Comparison of ENCODE assay signal across 13 mouse cellular contexts in the genomic region with DNA sequence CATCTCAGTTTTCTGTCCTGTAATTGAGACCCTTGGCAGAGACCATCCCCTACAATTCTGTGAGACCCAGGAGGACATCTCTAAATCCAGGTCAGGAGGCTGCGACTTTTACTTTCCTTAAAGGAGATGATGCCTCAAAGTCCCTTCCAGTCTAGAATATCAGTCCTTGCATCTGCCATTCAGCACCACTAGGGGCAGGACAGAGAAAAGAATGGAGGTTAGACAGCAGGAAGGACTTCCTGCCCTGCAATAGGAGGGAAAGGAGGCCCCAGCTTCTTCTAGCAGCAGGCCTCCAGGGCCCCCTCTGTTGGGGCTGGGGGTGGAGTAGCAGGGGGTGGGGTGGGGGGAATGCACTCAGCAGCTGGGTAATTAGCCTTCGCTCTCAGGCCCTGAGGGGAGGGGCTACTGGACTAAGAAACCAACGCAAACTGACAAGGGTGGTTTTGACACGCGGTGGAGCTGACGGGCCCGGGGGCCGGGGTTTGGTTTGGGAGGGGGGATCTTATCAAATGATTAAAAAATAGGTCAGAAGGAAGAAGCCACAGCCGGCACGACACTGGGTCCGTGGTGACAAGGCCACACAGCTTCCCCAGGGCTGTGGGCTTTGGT. TPM values are rescaled to one million over a fixed set of nuclear protein-coding genes. Genes with fewer than 3 reads are reported as not detected.
DNase-seq lines count a peak whose midpoint lies in the region; ATAC-seq and TF ChIP-seq lines count a peak whose summit lies in the region.
"Had no signal": no experiment of that assay in that cellular context is flagged by ENCODE, and none has a peak within 500 bp of the region (broad histone marks: within the 10 kb centered on the region; RNA-seq: fewer than 3 reads in every experiment).

No protein-coding gene starts in this region.

- no peak for DNase-seq in heart, embryonic 10.5 days (ENCODE audit: low spot score)
- DNase-seq in heart, adult 9 months (ENCODE audit: low spot score in 2 of 2), result no peak
- DNase-seq in neural tube, embryonic 10.5 days (ENCODE audit: extremely low spot score, low spot score), result no peak
- peak; percentile 31 for DNase-seq in embryonic facial prominence, embryonic 14.5 days (ENCODE audit: low spot score)
- no peak for DNase-seq in stomach, postnatal 0 days (ENCODE audit: low spot score)
- no peak for DNase-seq in adrenal gland, adult 8-10 months
- no peak for DNase-seq in kidney, postnatal 14 days
- DNase-seq: cerebellum, adult 11 months; kidney, postnatal 10 days; right cerebral cortex, postnatal 4 days had no signal

- no peak overlapping the region for H3K4me3 ChIP-seq in heart, embryonic 10.5 days
- no peak overlapping the region for H3K4me3 ChIP-seq in neural tube, embryonic 12.5 days
- H3K4me3 ChIP-seq in embryonic facial prominence, embryonic 14.5 days (ENCODE audit: low read depth, low read length), result no peak overlapping the region
- H3K4me3 ChIP-seq in stomach, postnatal 0 days (ENCODE audit: low read depth, low read length), result no peak overlapping the region
- H3K4me3 ChIP-seq: heart, embryonic 15.5 days had no signal

- no peaks in the 10 kb centered on the region for H3K9me3 ChIP-seq in heart, embryonic 10.5 days
- H3K9me3 ChIP-seq in neural tube, embryonic 12.5 days, result no peaks in the 10 kb centered on the region
- no peaks in the 10 kb centered on the region for H3K9me3 ChIP-seq in embryonic facial prominence, embryonic 14.5 days (ENCODE audit: control insufficient read depth, low read length)
- no peaks in the 10 kb centered on the region for H3K9me3 ChIP-seq in stomach, postnatal 0 days (ENCODE audit: control insufficient read depth, low read length)
- H3K9me3 ChIP-seq: heart, embryonic 15.5 days had no signal

- peaks cover 57% of the 10 kb centered on the region for H3K27me3 ChIP-seq in heart, embryonic 10.5 days (ENCODE audit: insufficient read depth, poor library complexity, severe bottlenecking)
- peaks cover 12% of the 10 kb centered on the region for H3K27me3 ChIP-seq in neural tube, embryonic 12.5 days (replicated peaks)
- peaks cover 5% of the 10 kb centered on the region for H3K27me3 ChIP-seq in embryonic facial prominence, embryonic 14.5 days (replicated peaks; ENCODE audit: control insufficient read depth, insufficient read depth, low read length)
- no peaks in the 10 kb centered on the region for H3K27me3 ChIP-seq in stomach, postnatal 0 days (ENCODE audit: control insufficient read depth, insufficient read depth, low read length)

- peak; percentile 68 for TF ChIP-seq CTCF in stomach, postnatal 0 days (IDR thresholded peaks at IDR 0.05; ENCODE audit: low read depth)

- TF ChIP-seq EP300 in stomach, postnatal 0 days (optimal IDR thresholded peaks at IDR 0.05), result no peak

- H3K27ac ChIP-seq in heart, embryonic 10.5 days, result peak overlapping the region; percentile 25; the same call in 1 of the 2 replicates
- H3K27ac ChIP-seq in neural tube, embryonic 12.5 days, result no peak overlapping the region
- H3K27ac ChIP-seq in embryonic facial prominence, embryonic 14.5 days (replicated peaks; ENCODE audit: low read depth, low read length), result no peak overlapping the region
- H3K27ac ChIP-seq in stomach, postnatal 0 days (replicated peaks), result no peak overlapping the region
- H3K27ac ChIP-seq: heart, embryonic 15.5 days had no signal

- H3K4me2 ChIP-seq in neural tube, embryonic 12.5 days (replicated peaks), result no peak overlapping the region
- H3K4me2 ChIP-seq in embryonic facial prominence, embryonic 14.5 days (ENCODE audit: low read depth, low read length), result no peak overlapping the region
- no peak overlapping the region for H3K4me2 ChIP-seq in stomach, postnatal 0 days (replicated peaks; ENCODE audit: low read depth)
- H3K4me2 ChIP-seq: heart, embryonic 15.5 days had no signal

- H3K36me3 ChIP-seq in heart, embryonic 10.5 days, result no peaks in the 10 kb centered on the region
- no peaks in the 10 kb centered on the region for H3K36me3 ChIP-seq in neural tube, embryonic 12.5 days
- H3K36me3 ChIP-seq in embryonic facial prominence, embryonic 14.5 days (ENCODE audit: control insufficient read depth, insufficient read depth, low read length), result no peaks in the 10 kb centered on the region
- no peaks in the 10 kb centered on the region for H3K36me3 ChIP-seq in stomach, postnatal 0 days (ENCODE audit: control insufficient read depth, insufficient read depth, low read length)
- H3K36me3 ChIP-seq: heart, embryonic 15.5 days had no signal

- WGBS in heart, embryonic 10.5 days, result 11% methylated on average over 11 of the region's 11 CpGs
- WGBS in neural tube, embryonic 12.5 days, result 21% methylated on average over 11 of the region's 11 CpGs
- 4% methylated on average over 11 of the region's 11 CpGs for WGBS in embryonic facial prominence, embryonic 14.5 days
- WGBS in stomach, postnatal 0 days, result 15% methylated on average over 11 of the region's 11 CpGs

- no peak for ATAC-seq in neural tube, embryonic 12.5 days (ENCODE audit: low FRiP score, low read depth)
- ATAC-seq in embryonic facial prominence, embryonic 14.5 days (ENCODE audit: low read depth), result no peak
- ATAC-seq in stomach, postnatal 0 days (ENCODE audit: low FRiP score, low TSS enrichment), result no peak
- ATAC-seq: Patski had no signal

- peaks cover 69% of the 10 kb centered on the region for H3K4me1 ChIP-seq in heart, embryonic 10.5 days
- H3K4me1 ChIP-seq in neural tube, embryonic 12.5 days, result peaks cover 19% of the 10 kb centered on the region
- 0 out of 2 replicates have a peak, but pooled peaks cover 8% of the 10 kb centered on the region for H3K4me1 ChIP-seq in embryonic facial prominence, embryonic 14.5 days (ENCODE audit: control insufficient read depth, insufficient read depth, low read length)
- H3K4me1 ChIP-seq in stomach, postnatal 0 days (replicated peaks; ENCODE audit: control insufficient read depth, insufficient read depth), result no peaks in the 10 kb centered on the region

- 0 out of 2 replicates have a peak overlapping the region, but pooled peaks have one; percentile 26 for H3K9ac ChIP-seq in neural tube, embryonic 12.5 days
- H3K9ac ChIP-seq in embryonic facial prominence, embryonic 14.5 days (ENCODE audit: low read depth, low read length), result no peak overlapping the region
- H3K9ac ChIP-seq in stomach, postnatal 0 days (ENCODE audit: low read length), result no peak overlapping the region
- H3K9ac ChIP-seq: heart, embryonic 15.5 days had no signal

RNA-seq across cellular contexts. Expression of gene Tbx21, which starts 8.3 kb away (rescaled TPM):
- 0.21 TPM in 1 of 2 replicates, not detected in the other for polyA plus RNA-seq in heart, embryonic 10.5 days (2016; fragmentation: Nextera tagmentation; extraction: Ambion mirVana)
- polyA plus RNA-seq in neural tube, embryonic 12.5 days (2016; fragmentation: Nextera tagmentation; extraction: Ambion mirVana), result 0.13 TPM in 1 of 2 replicates, not detected in the other
- polyA plus RNA-seq in embryonic facial prominence, embryonic 14.5 days (2014; fragmentation: Nextera tagmentation; extraction: Ambion mirVana), result 0.13 and 0.26 TPM in 2 replicates
- 0.05 and 0.10 TPM in 2 replicates for polyA plus RNA-seq in stomach, postnatal 0 days (2015; fragmentation: Nextera tagmentation; extraction: Ambion mirVana)
- total RNA-seq in adrenal gland, adult 8-10 months (2022), result under 1 TPM; 0.31 to 0.51 (median 0.48) TPM
- polyA plus RNA-seq: Patski had no signal

RNA-seq across cellular contexts. Expression of gene Tbkbp1, which starts 27.9 kb away (rescaled TPM):
- polyA plus RNA-seq in heart, embryonic 10.5 days (2016; fragmentation: Nextera tagmentation; extraction: Ambion mirVana), result 7.6 and 8.4 TPM in 2 replicates
- polyA plus RNA-seq in neural tube, embryonic 12.5 days (2016; fragmentation: Nextera tagmentation; extraction: Ambion mirVana), result 9.5 and 10.5 TPM in 2 replicates
- 7.6 TPM in 2 replicates for polyA plus RNA-seq in embryonic facial prominence, embryonic 14.5 days (2014; fragmentation: Nextera tagmentation; extraction: Ambion mirVana)
- 1.8 and 2.4 TPM in 2 replicates for polyA plus RNA-seq in stomach, postnatal 0 days (2015; fragmentation: Nextera tagmentation; extraction: Ambion mirVana)
- 10 to 100 TPM in 3 of 4 experiments, 1 to 10 TPM in 1; 9.5 to 13.8 (median 11.6) TPM for total RNA-seq in adrenal gland, adult 8-10 months (2022)
